Comparison of ENCODE assay signal across 9 mouse cellular contexts in the genomic region with DNA sequence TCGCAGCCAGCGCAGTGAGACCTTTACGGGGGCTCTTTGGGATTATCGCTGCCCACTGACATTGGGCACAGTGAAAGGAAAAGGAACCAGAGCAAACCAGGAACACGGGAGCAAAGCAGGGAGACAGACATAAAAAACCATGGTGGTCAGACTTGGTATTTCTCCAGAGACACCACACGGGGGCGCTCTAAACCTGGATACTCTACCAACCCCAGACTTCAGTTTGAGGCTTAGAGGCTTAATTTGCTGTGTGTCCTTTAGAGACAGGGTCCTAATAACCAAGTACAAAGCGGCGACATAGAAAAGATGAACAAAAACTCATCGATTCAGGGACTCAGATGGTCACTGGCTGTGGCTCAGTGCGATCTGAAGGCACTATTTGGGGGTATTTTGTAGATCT. TPM values are rescaled to one million over a fixed set of nuclear protein-coding genes. Genes with fewer than 3 reads are reported as not detected.
DNase-seq lines count a peak whose midpoint lies in the region; ATAC-seq and TF ChIP-seq lines count a peak whose summit lies in the region.
"Had no signal": no experiment of that assay in that cellular context is flagged by ENCODE, and none has a peak within 500 bp of the region (broad histone marks: within the 10 kb centered on the region; RNA-seq: fewer than 3 reads in every experiment).

No protein-coding gene starts in this region.

- H3K27me3 ChIP-seq in hindbrain, embryonic 16.5 days (replicated peaks; ENCODE audit: control insufficient read depth, insufficient read depth, low read length), result 0 out of 2 replicates have a peak, but pooled peaks cover 2% of the 10 kb centered on the region
- H3K27me3 ChIP-seq in limb, embryonic 15.5 days, result peaks cover 8% of the 10 kb centered on the region
- no peaks in the 10 kb centered on the region; the same call in 1 of the 2 replicates for H3K27me3 ChIP-seq in thymus, adult 2 months (ENCODE audit: control insufficient read depth, insufficient read depth, low read length)

- 14% methylated on average over 11 of the region's 11 CpGs for WGBS in lung, adult 2 months
- 10% methylated on average over 11 of the region's 11 CpGs for WGBS in hindbrain, embryonic 16.5 days
- 10% methylated on average over 11 of the region's 11 CpGs for WGBS in limb, embryonic 15.5 days
- WGBS in thymus, adult 2 months, result 24% methylated on average over 11 of the region's 11 CpGs

- no peak overlapping the region for H3K4me3 ChIP-seq in lung, adult 2 months (replicated peaks; ENCODE audit: extremely low read depth, low read depth, low read length)
- no peak overlapping the region for H3K4me3 ChIP-seq in hindbrain, embryonic 16.5 days (ENCODE audit: low read length)
- 0 out of 2 replicates have a peak overlapping the region, but pooled peaks have one; percentile 5 for H3K4me3 ChIP-seq in limb, embryonic 15.5 days
- H3K4me3 ChIP-seq in thymus, adult 2 months (ENCODE audit: control insufficient read depth, insufficient read depth, low read length), result no peak overlapping the region
- H3K4me3 ChIP-seq: myocyte had no signal

- no peaks in the 10 kb centered on the region for H3K36me3 ChIP-seq in hindbrain, embryonic 16.5 days (ENCODE audit: control insufficient read depth, insufficient read depth, low read length)
- H3K36me3 ChIP-seq in limb, embryonic 15.5 days, result no peaks in the 10 kb centered on the region
- H3K36me3 ChIP-seq in thymus, adult 2 months (ENCODE audit: control insufficient read depth, insufficient read depth, low read length), result no peaks in the 10 kb centered on the region

- no peak for TF ChIP-seq POLR2A in lung, adult 2 months (IDR thresholded peaks at IDR 0.05; ENCODE audit: borderline replicate concordance, extremely low read depth, low read depth, low read length)
- TF ChIP-seq POLR2A in thymus, adult 2 months (IDR thresholded peaks at IDR 0.05; ENCODE audit: control insufficient read depth, extremely low read depth, insufficient read depth, low read length, poor library complexity), result no peak

- peak overlapping the region; percentile 31; the same call in 1 of the 2 replicates for H3K9ac ChIP-seq in hindbrain, embryonic 16.5 days (ENCODE audit: low read depth, low read length)
- no peak overlapping the region for H3K9ac ChIP-seq in limb, embryonic 15.5 days

- H3K27ac ChIP-seq in hindbrain, embryonic 16.5 days (ENCODE audit: low read depth, low read length), result no peak overlapping the region
- H3K27ac ChIP-seq in limb, embryonic 15.5 days, result no peak overlapping the region
- no peak overlapping the region for H3K27ac ChIP-seq in thymus, adult 2 months (ENCODE audit: control insufficient read depth, insufficient read depth, low read length)

- H3K9me3 ChIP-seq in hindbrain, embryonic 16.5 days (ENCODE audit: control insufficient read depth, low read length), result no peaks in the 10 kb centered on the region
- H3K9me3 ChIP-seq in limb, embryonic 15.5 days, result no peaks in the 10 kb centered on the region

- peak; percentile 29 for DNase-seq in lung, adult 2 months
- DNase-seq in lung, postnatal 36 days, result no peak
- peak; percentile 5 for DNase-seq in adipocyte (ENCODE audit: low spot score)
- peak; percentile 74 for DNase-seq in right cerebral cortex, postnatal 14 days
- no peak for DNase-seq in thymus, adult 2 months

- no peaks in the 10 kb centered on the region for H3K4me1 ChIP-seq in lung, adult 2 months (ENCODE audit: control insufficient read depth, insufficient read depth, low read length)
- H3K4me1 ChIP-seq in hindbrain, embryonic 16.5 days (ENCODE audit: control insufficient read depth, insufficient read depth, low read depth, low read length), result no peaks in the 10 kb centered on the region; the same call in 1 of the 2 replicates
- no peaks in the 10 kb centered on the region; the same call in 1 of the 2 replicates for H3K4me1 ChIP-seq in limb, embryonic 15.5 days
- H3K4me1 ChIP-seq in thymus, adult 2 months (replicated peaks; ENCODE audit: control insufficient read depth, insufficient read depth, low read length), result no peaks in the 10 kb centered on the region

- TF ChIP-seq CTCF in lung, adult 2 months (IDR thresholded peaks at IDR 0.05; ENCODE audit: insufficient read depth, low read length), result peak; percentile 19; the same call in 1 of the 2 replicates
- TF ChIP-seq CTCF in thymus, adult 2 months (IDR thresholded peaks at IDR 0.05; ENCODE audit: borderline replicate concordance, control insufficient read depth, extremely low read depth, insufficient read depth, low read length, poor library complexity), result no peak

- ATAC-seq in common myeloid progenitor, adult 5-6 weeks (replicated peaks; ENCODE audit: low read depth, poor library complexity, severe bottlenecking), result peak; percentile 58; the same call in 1 of the 2 replicates
- ATAC-seq in hindbrain, embryonic 16.5 days, result no peak; the same call in 1 of the 2 replicates
- no peak for ATAC-seq in limb, embryonic 15.5 days (ENCODE audit: insufficient number of reproducible peaks, low FRiP score, low TSS enrichment, low read depth)

- H3K4me2 ChIP-seq in hindbrain, embryonic 16.5 days (ENCODE audit: low read length), result peak overlapping the region; percentile 45; the same call in 1 of the 2 replicates
- no peak overlapping the region for H3K4me2 ChIP-seq in limb, embryonic 15.5 days

RNA-seq across cellular contexts. Expression of a gene that starts 39.3 kb away (rescaled TPM):
- polyA plus RNA-seq in lung, adult 2 months (2012; rRNA removed), result 14.7 and 23.9 TPM in 2 replicates
- total RNA-seq in common myeloid progenitor, adult 5-6 weeks (2017), result not detected in 2 replicates
- polyA plus RNA-seq in hindbrain, embryonic 16.5 days (2015; fragmentation: Nextera tagmentation; extraction: Ambion mirVana), result 29.3 and 32.7 TPM in 2 replicates
- polyA plus RNA-seq in limb, embryonic 15.5 days (2015; fragmentation: Nextera tagmentation; extraction: Ambion mirVana), result 25.7 and 25.8 TPM in 2 replicates
- polyA plus RNA-seq in thymus, adult 2 months (2012; rRNA removed), result 1.1 and 1.6 TPM in 2 replicates
- polyA plus RNA-seq: myocyte had no signal

RNA-seq across cellular contexts. Expression of a gene that starts 45.4 kb away (rescaled TPM):
- 1.3 TPM in 2 replicates for polyA plus RNA-seq in lung, adult 2 months (2012; rRNA removed)
- not detected in 2 replicates for total RNA-seq in common myeloid progenitor, adult 5-6 weeks (2017)
- polyA plus RNA-seq in hindbrain, embryonic 16.5 days (2015; fragmentation: Nextera tagmentation; extraction: Ambion mirVana), result 0.94 and 0.95 TPM in 2 replicates
- 0.26 and 0.27 TPM in 2 replicates for polyA plus RNA-seq in limb, embryonic 15.5 days (2015; fragmentation: Nextera tagmentation; extraction: Ambion mirVana)
- polyA plus RNA-seq in thymus, adult 2 months (2012; rRNA removed), result 0.03 TPM in 2 replicates
- polyA plus RNA-seq: myocyte had no signal

RNA-seq across cellular contexts. Expression of a gene that starts 57.6 kb away (rescaled TPM):
- 1.8 and 2.1 TPM in 2 replicates for polyA plus RNA-seq in lung, adult 2 months (2012; rRNA removed)
- total RNA-seq in common myeloid progenitor, adult 5-6 weeks (2017), result 0.15 TPM in 1 of 2 replicates, not detected in the other
- 4.1 and 5.9 TPM in 2 replicates for polyA plus RNA-seq in hindbrain, embryonic 16.5 days (2015; fragmentation: Nextera tagmentation; extraction: Ambion mirVana)
- 0.70 and 0.89 TPM in 2 replicates for polyA plus RNA-seq in limb, embryonic 15.5 days (2015; fragmentation: Nextera tagmentation; extraction: Ambion mirVana)
- polyA plus RNA-seq in thymus, adult 2 months (2012; rRNA removed), result 0.19 and 0.34 TPM in 2 replicates

Comparison
In these comparisons a context has a peak if more than half of its experiments do, and no peak if none do; other contexts are left out.
1. DNase-seq: peak in lung, adult 2 months (single experiment), adipocyte (single experiment) and right cerebral cortex, postnatal 14 days (single experiment); none in lung, postnatal 36 days (single experiment) and thymus, adult 2 months (single experiment).